Mouse (Mus musculus) G1E (cell line): ENCODE measurements around the gene Glt1d1. TPM values are rescaled to one million over a fixed set of nuclear protein-coding genes. Genes with fewer than 3 reads are reported as not detected.
A peak's percentile ranks its signal among the peaks of the same experiment; 100 is the strongest.

Experiments used
- ATAC-seq: 2 replicates; pipeline ENCODE4 v1.8.0; 2016; ENCODE audit warnings: mild to moderate bottlenecking; ENCODE audit not compliant: insufficient number of reproducible peaks, poor library complexity, low FRiP score, severe bottlenecking; ENCODE audit errors: extremely low read depth
- DNase-seq: peaks from one replicate; pipeline ENCODE4 v3.0.0; 2012; ENCODE audit warnings: low spot score
- H3K27me3 ChIP-seq: 2 replicates; pipeline ENCODE4 v1.6.1; 2012; ENCODE audit warnings: mild to moderate bottlenecking, low read length, inconsistent platforms; ENCODE audit not compliant: insufficient read depth
- H3K36me3 ChIP-seq: replicated peaks from 2 replicates; pipeline ENCODE3; 2012; ENCODE audit warnings: mild to moderate bottlenecking, inconsistent platforms
- H3K4me1 ChIP-seq: 2 replicates; pipeline ENCODE4 v1.6.1; 2012; ENCODE audit warnings: low read depth, low read length, inconsistent platforms, mixed read lengths; ENCODE audit not compliant: insufficient read depth
- H3K4me3 ChIP-seq: 2 replicates; pipeline ENCODE4 v1.5.1; 2012; ENCODE audit warnings: low read depth, mild to moderate bottlenecking, inconsistent platforms, low read length, moderate library complexity, mixed read lengths
- H3K9me3 ChIP-seq: replicated peaks from 2 replicates; pipeline ENCODE4 v1.6.1; 2012; ENCODE audit warnings: inconsistent platforms
- CTCF ChIP-seq: IDR thresholded peaks from 2 replicates; pipeline ENCODE4 v1.5.1; 2012; ENCODE audit warnings: low read depth, low read length, inconsistent platforms, mixed read lengths
- GATA1 ChIP-seq: IDR thresholded peaks from 2 replicates; pipeline ENCODE4 v1.6.1; 2012; ENCODE audit warnings: borderline replicate concordance, low read length, inconsistent platforms, mixed read lengths
- GATA2 ChIP-seq: IDR thresholded peaks from 2 replicates; pipeline ENCODE4 v1.6.1; 2012; ENCODE audit warnings: low read depth, low read length, inconsistent platforms, borderline replicate concordance
- POLR2AphosphoS5 ChIP-seq: IDR thresholded peaks from 2 replicates; pipeline ENCODE4 v1.6.1; 2012; ENCODE audit warnings: low read depth, low read length, inconsistent platforms; ENCODE audit not compliant: insufficient replicate concordance
- TAL1 ChIP-seq: conservative IDR thresholded peaks from 2 replicates; pipeline ENCODE4 v1.6.1; 2012; ENCODE audit warnings: low read depth, low read length, inconsistent platforms, mixed read lengths
- polyA plus RNA-seq: library from polyadenylated mRNA; stranded (reverse); fragments of >175 nt; gene quantifications from 2 replicates; pipeline ENCODE4 v1.2.3, GENCODE M21; 2012
- total RNA-seq, 2 experiments: library from RNA; stranded (forward) in 1 of 2; stranded (reverse) in 1 of 2; fragments of 200-1000 nt in 1 of 2; fragments of >200 nt in 1 of 2; fragmentation: Nextera tagmentation in 1 of 2; gene quantifications; 2 replicates each; pipeline ENCODE4 v1.2.3; 2014 to 2017

Glt1d1 gene
- total and polyA plus RNA-seq, 3 experiments: 0.11 TPM; not detected in 2

DNA sequence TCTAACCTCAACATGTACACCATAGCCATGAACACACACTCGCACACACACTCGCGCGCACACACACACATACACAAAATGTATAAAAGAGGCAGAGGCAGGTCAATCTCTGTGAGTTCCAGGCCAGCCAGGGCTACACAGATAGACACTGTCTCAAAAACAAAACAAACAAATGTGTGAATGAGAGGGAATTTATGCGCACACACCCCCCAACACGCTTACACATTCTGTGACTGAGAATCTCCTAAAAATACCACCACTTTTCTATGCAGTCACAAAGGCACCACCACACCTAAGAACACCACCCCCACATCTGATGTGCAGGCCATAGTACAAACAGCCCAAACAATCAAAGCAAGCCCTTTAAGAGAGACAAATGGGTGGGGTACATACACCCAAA, 19.7 kb upstream of the Glt1d1 start:
- Histone ChIP-seq H3K9me3 (no peaks in the 10 kb centered on the region), H3K27me3 (no peaks in the 10 kb centered on the region), H3K36me3 (peaks cover 75% of the 10 kb centered on the region), H3K4me1 (peaks cover 55% of the 10 kb centered on the region), H3K4me3 (no peak overlapping the region)
- TF ChIP-seq GATA1: no peak
- no peak for TF ChIP-seq TAL1
- no peak for TF ChIP-seq GATA2
- TF ChIP-seq POLR2AphosphoS5: no peak
- TF ChIP-seq CTCF: no peak
- no peak for ATAC-seq
- DNase-seq: no peak

DNA sequence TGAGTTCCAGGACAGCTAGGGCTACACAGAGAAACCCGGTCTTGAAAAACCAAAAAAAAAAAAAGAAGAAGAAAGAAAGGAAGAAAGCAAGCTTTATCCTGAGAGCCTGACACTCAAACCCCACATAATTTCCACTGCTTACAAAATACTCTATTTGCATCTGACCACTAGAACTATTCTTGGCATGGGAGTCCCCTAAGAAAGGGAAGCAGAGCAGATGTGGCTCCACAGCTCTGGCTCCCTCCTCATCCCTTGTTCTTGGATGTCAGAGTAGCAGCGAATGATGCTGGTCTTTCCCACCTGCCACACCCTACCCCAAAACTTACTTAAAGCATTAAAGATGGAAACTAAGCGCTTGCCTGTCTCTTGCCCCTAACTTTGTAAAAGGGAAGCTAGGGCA, 16.6 kb upstream of the Glt1d1 start:
- DNase-seq (no peak), ATAC-seq (no peak)
- H3K36me3 ChIP-seq: peaks cover 47% of the 10 kb centered on the region
- no peaks in the 10 kb centered on the region for H3K9me3 ChIP-seq
- no peak for TF ChIP-seq GATA1
- no peak for TF ChIP-seq GATA2
- no peak for TF ChIP-seq TAL1
- TF ChIP-seq POLR2AphosphoS5: no peak
- TF ChIP-seq CTCF: no peak
- peak overlapping the region; percentile 97; the same call in 1 of the 2 replicates for H3K4me3 ChIP-seq
- H3K27me3 ChIP-seq: no peaks in the 10 kb centered on the region
- H3K4me1 ChIP-seq: peaks cover 55% of the 10 kb centered on the region

DNA sequence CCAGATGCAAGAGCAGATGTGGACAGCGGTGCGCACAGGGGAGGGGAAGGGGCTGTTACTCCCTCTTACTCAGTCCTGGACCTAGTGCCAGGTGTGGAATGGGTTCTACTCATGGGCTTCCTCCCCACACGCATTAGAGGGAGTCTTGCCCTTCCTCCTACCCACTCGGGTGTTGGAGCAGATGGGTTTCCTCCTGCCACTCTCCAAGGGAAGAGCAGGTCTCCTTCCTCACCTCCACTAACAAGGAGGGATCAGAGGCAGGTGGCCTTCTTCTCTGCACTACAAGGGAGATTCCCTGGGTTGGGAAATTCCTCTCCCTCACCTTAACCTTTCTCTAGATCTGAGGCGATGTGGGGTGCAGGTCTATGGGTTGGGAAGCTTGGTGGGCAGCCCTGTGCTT, 15.9 kb upstream of the Glt1d1 start:
- no peak for DNase-seq
- TF ChIP-seq CTCF: no peak
- no peak for TF ChIP-seq GATA1
- no peak for TF ChIP-seq TAL1
- no peak for TF ChIP-seq POLR2AphosphoS5
- TF ChIP-seq GATA2: no peak
- H3K27me3 ChIP-seq: no peaks in the 10 kb centered on the region
- H3K4me3 ChIP-seq: peak overlapping the region; percentile 97
- ATAC-seq: 0 out of 2 replicates have a peak, but pooled peaks have one; percentile 11
- H3K9me3 ChIP-seq: no peaks in the 10 kb centered on the region
- H3K36me3 ChIP-seq: peaks cover 41% of the 10 kb centered on the region
- peaks cover 48% of the 10 kb centered on the region for H3K4me1 ChIP-seq

DNA sequence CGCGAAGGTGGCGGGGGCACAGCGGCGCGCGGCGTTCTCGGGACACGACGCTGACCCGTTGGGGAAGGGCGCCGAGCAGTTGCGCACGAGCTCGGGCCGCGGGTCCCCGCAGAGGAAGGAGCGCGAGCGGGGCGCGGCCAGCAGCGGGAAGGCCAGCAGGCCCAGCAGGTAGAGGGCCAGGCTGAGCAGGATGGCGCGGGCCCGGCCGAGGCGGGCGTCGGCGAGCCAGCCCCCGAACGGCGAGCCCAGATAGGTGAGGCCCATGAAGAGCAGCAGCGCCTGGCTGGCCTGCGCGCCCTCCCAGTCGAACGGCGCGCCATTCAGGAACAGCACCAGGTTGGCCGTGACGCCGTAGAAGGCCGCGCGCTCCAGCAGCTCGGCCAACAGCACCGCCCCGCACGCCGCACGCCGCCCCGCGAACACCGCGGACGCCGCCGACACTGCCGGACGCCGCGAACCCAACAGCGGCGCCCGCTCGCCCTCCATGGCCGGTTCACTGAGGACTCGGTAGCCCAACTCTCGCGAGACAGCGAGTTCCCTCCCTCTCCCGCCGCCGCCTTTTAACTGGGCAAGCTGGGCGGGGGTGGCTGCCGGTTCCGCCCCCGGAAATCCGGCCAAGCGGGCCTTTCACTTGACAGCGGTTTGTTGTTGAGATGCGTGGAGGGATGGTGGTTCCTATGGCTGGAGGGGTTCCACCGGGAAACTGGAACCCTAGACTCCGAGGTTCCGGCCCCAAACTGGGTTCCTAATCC, 15.0 kb upstream of the Glt1d1 start:
- Histone ChIP-seq H3K9me3 (no peaks in the 10 kb centered on the region), H3K4me1 (peaks cover 40% of the 10 kb centered on the region), H3K27me3 (no peaks in the 10 kb centered on the region), H3K36me3 (peaks cover 36% of the 10 kb centered on the region), H3K4me3 (peak overlapping the region; percentile 97)
- ATAC-seq (peak; percentile 96), DNase-seq (peak; percentile 98)
- TF ChIP-seq GATA1 (no peak), TAL1 (no peak), POLR2AphosphoS5 (no peak), GATA2 (no peak), CTCF (no peak)

DNA sequence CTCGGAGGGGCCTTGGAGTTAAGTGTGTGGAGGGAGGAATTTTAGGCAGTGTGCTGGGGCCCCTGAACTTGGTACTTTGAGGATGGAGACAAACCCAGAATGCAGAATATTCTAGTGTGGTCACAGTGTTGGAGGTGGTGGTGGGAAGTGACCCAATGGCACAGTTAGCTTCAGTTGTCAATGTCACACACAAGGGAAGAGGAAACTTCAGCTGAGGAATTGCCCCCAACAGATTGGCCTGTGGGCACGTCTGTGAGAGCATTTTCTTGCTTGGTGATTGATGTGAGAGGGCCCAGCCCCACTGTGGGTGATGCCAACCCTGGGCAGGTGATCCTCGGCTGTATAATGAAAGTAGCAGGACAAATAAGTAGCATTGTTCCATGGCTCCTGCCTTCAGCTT, 13.2 kb upstream of the Glt1d1 start:
- Histone ChIP-seq H3K9me3 (no peaks in the 10 kb centered on the region), H3K27me3 (no peaks in the 10 kb centered on the region), H3K4me3 (no peak overlapping the region), H3K4me1 (peaks cover 27% of the 10 kb centered on the region), H3K36me3 (peaks cover 21% of the 10 kb centered on the region)
- TF ChIP-seq POLR2AphosphoS5: no peak
- TF ChIP-seq GATA1: no peak
- no peak for TF ChIP-seq CTCF
- no peak for TF ChIP-seq GATA2
- no peak for TF ChIP-seq TAL1
- ATAC-seq: no peak
- DNase-seq: no peak

DNA sequence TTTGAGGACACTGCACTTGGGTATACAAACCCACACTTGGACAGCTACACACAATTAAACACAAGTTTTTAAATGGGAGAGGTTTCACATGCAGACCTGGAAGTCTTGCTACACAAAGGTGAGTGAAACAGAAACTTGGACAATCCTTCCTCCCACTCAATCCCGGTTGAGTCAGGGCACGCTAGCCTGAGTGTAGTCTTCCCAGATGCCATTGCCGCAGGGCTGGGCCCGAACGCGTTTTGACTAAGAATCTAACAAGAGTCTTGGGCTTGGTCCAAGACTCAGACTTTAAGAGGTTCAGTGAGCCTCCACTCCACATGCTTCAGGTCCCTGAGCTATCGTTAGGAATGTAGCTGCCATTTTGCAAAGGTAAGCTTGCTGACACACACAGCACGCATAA, 11.7 kb upstream of the Glt1d1 start:
- Histone ChIP-seq H3K9me3 (no peaks in the 10 kb centered on the region), H3K4me1 (peaks cover 12% of the 10 kb centered on the region), H3K27me3 (no peaks in the 10 kb centered on the region), H3K4me3 (no peak overlapping the region), H3K36me3 (peaks cover 9% of the 10 kb centered on the region)
- DNase-seq (no peak), ATAC-seq (no peak)
- TF ChIP-seq TAL1 (no peak), POLR2AphosphoS5 (no peak), GATA2 (no peak), CTCF (no peak), GATA1 (no peak)

DNA sequence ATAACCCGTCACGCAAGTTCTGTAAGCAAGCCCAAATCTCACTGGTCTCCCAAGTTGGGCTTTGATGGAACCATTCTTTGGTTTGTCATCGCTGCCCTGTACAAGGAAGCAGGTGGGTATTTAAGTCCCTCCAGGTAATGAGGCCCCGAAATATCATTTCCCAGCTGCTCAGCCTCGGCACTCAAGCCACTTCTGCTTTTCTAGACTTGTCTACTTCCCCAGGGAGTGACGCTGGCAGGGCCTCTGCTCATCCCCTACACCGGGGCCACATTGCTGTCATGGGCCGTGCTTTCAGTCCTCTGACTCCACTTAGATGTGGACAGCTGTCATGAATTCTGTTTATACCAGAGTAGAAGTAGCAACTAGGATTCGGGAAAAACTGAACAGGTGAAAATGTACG, 11.0 kb upstream of the Glt1d1 start:
- H3K4me3 ChIP-seq: no peak overlapping the region
- TF ChIP-seq TAL1: no peak
- TF ChIP-seq CTCF: no peak
- no peak for TF ChIP-seq POLR2AphosphoS5
- TF ChIP-seq GATA2: no peak
- no peak for TF ChIP-seq GATA1
- ATAC-seq (no peak), DNase-seq (no peak)
- H3K4me1 ChIP-seq: peaks cover 5% of the 10 kb centered on the region
- H3K9me3 ChIP-seq: no peaks in the 10 kb centered on the region; the same call in 1 of the 2 replicates
- peaks cover 2% of the 10 kb centered on the region for H3K36me3 ChIP-seq
- H3K27me3 ChIP-seq: no peaks in the 10 kb centered on the region
